Mouse (Mus musculus) G1E (cell line): Measurements from ENCODE around the gene Pcdh19.

Experiments used
- CTCF ChIP-seq: IDR thresholded peaks from 2 replicates; pipeline ENCODE4 v1.5.1; 2012; ENCODE audit warnings: low read depth, low read length, inconsistent platforms, mixed read lengths
- GATA1 ChIP-seq: IDR thresholded peaks from 2 replicates; pipeline ENCODE4 v1.6.1; 2012; ENCODE audit warnings: borderline replicate concordance, low read length, inconsistent platforms, mixed read lengths
- GATA2 ChIP-seq: IDR thresholded peaks from 2 replicates; pipeline ENCODE4 v1.6.1; 2012; ENCODE audit warnings: low read depth, low read length, inconsistent platforms, borderline replicate concordance
- POLR2AphosphoS5 ChIP-seq: IDR thresholded peaks from 2 replicates; pipeline ENCODE4 v1.6.1; 2012; ENCODE audit warnings: low read depth, low read length, inconsistent platforms; ENCODE audit not compliant: insufficient replicate concordance
- TAL1 ChIP-seq: conservative IDR thresholded peaks from 2 replicates; pipeline ENCODE4 v1.6.1; 2012; ENCODE audit warnings: low read depth, low read length, inconsistent platforms, mixed read lengths

GRCm38 (mm10) chrX:133629538-133629937, 59.2 kb downstream of the Pcdh19 start:
- TF ChIP-seq CTCF = no peak
- no peak for TF ChIP-seq GATA1
- TF ChIP-seq GATA2 = no peak
- no peak for TF ChIP-seq TAL1
- TF ChIP-seq POLR2AphosphoS5 = no peak
